Mouse (Mus musculus): ENCODE results near the gene Arpc5.

DNA sequence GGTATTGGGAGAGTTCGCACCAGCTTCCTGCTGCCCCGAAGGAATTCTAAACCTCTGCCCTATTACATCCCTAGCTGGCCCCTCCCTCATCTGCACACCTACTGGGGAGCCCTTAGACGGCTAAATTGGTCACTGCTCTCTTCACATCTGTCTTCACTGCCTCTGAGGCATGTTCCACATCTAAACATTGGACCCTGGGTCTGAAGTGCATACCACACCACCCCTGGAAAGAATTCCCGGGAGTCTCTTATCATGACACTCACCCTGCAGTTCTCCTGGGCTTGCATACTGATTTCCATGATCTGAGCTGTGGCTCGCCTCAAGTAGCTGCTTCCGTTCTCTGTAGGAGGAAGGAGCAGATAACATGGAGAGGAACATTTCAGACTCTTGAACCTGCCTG, 24.5 kb downstream of the Arpc5 start:
- TF ChIP-seq POLR2A (IDR thresholded peaks at IDR 0.05; ENCODE audit: borderline replicate concordance, extremely low read depth, insufficient read depth, insufficient read length, poor library complexity, severe bottlenecking) (no peak), CTCF (IDR thresholded peaks at IDR 0.05; ENCODE audit: borderline replicate concordance, extremely low read depth, insufficient read depth, insufficient read length) (no peak)

All from brain, embryonic 14.5 days (tissue).